Mouse (Mus musculus) neural tube, embryonic 14.5 days (tissue): ENCODE measurements around the gene Tsc22d2. TPM values are rescaled to one million over a fixed set of nuclear protein-coding genes. Genes with fewer than 3 reads are reported as not detected.

Source experiments
- ATAC-seq: fragments of 200-750 bp; cut with Nextera tagmentation; 2 replicates; pipeline ENCODE4 v1.8.0; 2017; ENCODE audit warnings: low read depth, mild to moderate bottlenecking, moderate TSS enrichment, moderate library complexity
- H3K27ac ChIP-seq: fragments of 300-500 bp; sonication (generic); 2 replicates; pipeline ENCODE4 v1.5.1; 2014; ENCODE audit warnings: low read depth, mild to moderate bottlenecking, control low read depth, low read length, moderate library complexity, mixed read lengths
- H3K27me3 ChIP-seq: fragments of 300-500 bp; sonication (generic); 2 replicates; pipeline ENCODE4 v1.6.1; 2014; ENCODE audit warnings: low read length; ENCODE audit not compliant: control insufficient read depth, insufficient read depth
- H3K36me3 ChIP-seq: fragments of 300-500 bp; sonication (generic); 2 replicates; pipeline ENCODE4 v1.6.1; 2014; ENCODE audit warnings: low read length, mixed read lengths; ENCODE audit not compliant: control insufficient read depth, insufficient read depth
- H3K4me1 ChIP-seq: fragments of 300-500 bp; sonication (generic); 2 replicates; pipeline ENCODE4 v1.6.1; 2014; ENCODE audit warnings: low read length; ENCODE audit not compliant: control insufficient read depth, insufficient read depth
- H3K4me2 ChIP-seq: fragments of 300-500 bp; sonication (generic); 2 replicates; pipeline ENCODE4 v1.6.1; 2014; ENCODE audit warnings: mild to moderate bottlenecking, low read depth, low read length, control low read depth
- H3K4me3 ChIP-seq: fragments of 300-500 bp; sonication (generic); 2 replicates; pipeline ENCODE4 v1.5.1; 2014; ENCODE audit warnings: low read depth, low read length, control low read depth, mixed read lengths
- H3K9ac ChIP-seq: fragments of 300-500 bp; sonication (generic); replicated peaks from 2 replicates; pipeline ENCODE4 v1.6.1; 2014; ENCODE audit warnings: low read depth, mild to moderate bottlenecking, control low read depth, low read length, mixed read lengths
- H3K9me3 ChIP-seq: fragments of 300-500 bp; sonication (generic); 2 replicates; pipeline ENCODE4 v1.6.1; 2016; ENCODE audit warnings: low read length; ENCODE audit not compliant: control insufficient read depth
- WGBS: fragments of 180-500 bp; shearing (Covaris S2); extraction: QIAGEN DNeasy Blood & Tissue Kit; methylation state at CpG from one replicate; pipeline ENCODE4 v1.1.7; 2014; 5-methylcytosine and 5-hydroxymethylcytosine counted together
- polyA plus RNA-seq: library from polyadenylated mRNA; unstranded; fragments of >200 nt; fragmentation: Nextera tagmentation; extraction: Ambion mirVana; gene quantifications from 2 replicates; pipeline ENCODE4 v1.2.1, GENCODE M21; 2014

Gene Tsc22d2
- polyA plus RNA-seq, 1 experiment from 2014 or later, result 13.3 TPM

DNA sequence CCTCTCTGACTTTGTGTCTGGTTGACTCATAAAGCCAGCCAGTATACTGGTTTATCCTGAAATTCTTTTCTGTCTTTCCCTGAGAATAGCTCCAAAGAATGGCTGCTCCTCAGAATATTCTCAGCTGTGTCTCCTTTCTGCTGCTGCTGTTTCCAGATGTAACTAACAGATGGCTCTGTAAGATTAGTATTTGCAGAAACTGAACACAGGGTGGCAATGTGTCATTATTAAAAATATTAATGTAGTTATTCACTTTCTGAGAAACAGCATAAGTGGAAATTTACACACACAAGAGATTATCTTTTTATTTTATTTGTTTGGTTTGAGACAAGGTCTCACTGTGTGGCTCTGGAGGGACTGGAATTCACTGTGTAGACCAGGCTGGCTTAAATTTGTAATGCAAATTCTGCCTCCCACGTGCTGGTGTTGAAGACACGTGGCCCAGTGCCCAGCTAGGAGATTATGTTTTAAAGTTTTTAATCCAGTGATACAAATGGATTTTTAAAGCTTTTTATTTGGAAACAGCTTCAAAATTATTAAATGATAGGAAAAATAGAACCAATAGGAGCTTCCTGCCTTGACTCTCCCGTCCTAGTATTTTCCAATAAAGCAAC is 89.3 kb downstream of the Tsc22d2 start:
- no peak overlapping the region for H3K27ac ChIP-seq
- no peaks in the 10 kb centered on the region for H3K9me3 ChIP-seq
- H3K9ac ChIP-seq, result no peak overlapping the region
- no peak for ATAC-seq
- no peak overlapping the region for H3K4me2 ChIP-seq
- H3K36me3 ChIP-seq, result no peaks in the 10 kb centered on the region
- H3K27me3 ChIP-seq, result no peaks in the 10 kb centered on the region
- 64% methylated on average over 3 of the region's 3 CpGs for WGBS
- H3K4me3 ChIP-seq, result no peak overlapping the region
- no peaks in the 10 kb centered on the region for H3K4me1 ChIP-seq

DNA sequence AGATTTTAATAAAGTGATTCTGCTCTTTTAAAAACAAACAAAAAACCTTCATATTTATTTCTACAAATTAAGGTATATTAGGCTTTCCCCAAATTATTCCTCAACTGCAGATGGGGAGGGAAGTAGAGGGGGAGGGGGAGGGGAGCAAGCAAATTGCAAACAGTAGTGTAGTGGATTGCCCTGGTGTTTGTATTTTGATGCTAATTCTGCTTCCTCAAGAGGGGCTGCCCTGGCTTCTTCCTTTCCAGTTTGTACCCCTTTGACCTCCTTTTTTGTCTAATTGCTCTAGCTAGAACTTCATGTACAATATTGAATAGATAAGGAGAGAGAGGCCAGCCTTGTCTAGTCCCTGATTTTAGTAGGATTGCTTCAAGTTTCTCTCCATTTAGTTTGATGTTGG is 90.2 kb downstream of the Tsc22d2 start:
- Histone ChIP-seq H3K36me3 (no peaks in the 10 kb centered on the region), H3K9me3 (no peaks in the 10 kb centered on the region), H3K27me3 (no peaks in the 10 kb centered on the region), H3K9ac (no peak overlapping the region), H3K4me3 (no peak overlapping the region), H3K27ac (no peak overlapping the region), H3K4me1 (no peaks in the 10 kb centered on the region), H3K4me2 (no peak overlapping the region)
- ATAC-seq, result no peak

GRCm38 (mm10) chr3:58508020-58508750 is 93.7 kb downstream of the Tsc22d2 start:
- Histone ChIP-seq H3K4me1 (no peaks in the 10 kb centered on the region), H3K36me3 (no peaks in the 10 kb centered on the region), H3K4me3 (no peak overlapping the region), H3K27ac (no peak overlapping the region), H3K27me3 (no peaks in the 10 kb centered on the region), H3K9ac (no peak overlapping the region), H3K9me3 (no peaks in the 10 kb centered on the region), H3K4me2 (no peak overlapping the region)
- no peak for ATAC-seq
- WGBS, result 96% methylated on average over 7 of the region's 7 CpGs

GRCm38 (mm10) chr3:58511581-58511980 is 97.1 kb downstream of the Tsc22d2 start:
- Histone ChIP-seq H3K4me2 (no peak overlapping the region), H3K9me3 (no peaks in the 10 kb centered on the region), H3K4me1 (no peaks in the 10 kb centered on the region), H3K27me3 (no peaks in the 10 kb centered on the region), H3K36me3 (no peaks in the 10 kb centered on the region), H3K27ac (no peak overlapping the region), H3K4me3 (no peak overlapping the region), H3K9ac (no peak overlapping the region)
- no peak for ATAC-seq

GRCm38 (mm10) chr3:58512740-58513139 is 98.2 kb downstream of the Tsc22d2 start:
- Histone ChIP-seq H3K27me3 (no peaks in the 10 kb centered on the region), H3K9me3 (no peaks in the 10 kb centered on the region), H3K27ac (no peak overlapping the region), H3K4me3 (no peak overlapping the region), H3K4me1 (no peaks in the 10 kb centered on the region), H3K9ac (no peak overlapping the region), H3K4me2 (no peak overlapping the region), H3K36me3 (no peaks in the 10 kb centered on the region)
- ATAC-seq, result no peak
- 84% methylated on average over 3 of the region's 3 CpGs for WGBS

DNA sequence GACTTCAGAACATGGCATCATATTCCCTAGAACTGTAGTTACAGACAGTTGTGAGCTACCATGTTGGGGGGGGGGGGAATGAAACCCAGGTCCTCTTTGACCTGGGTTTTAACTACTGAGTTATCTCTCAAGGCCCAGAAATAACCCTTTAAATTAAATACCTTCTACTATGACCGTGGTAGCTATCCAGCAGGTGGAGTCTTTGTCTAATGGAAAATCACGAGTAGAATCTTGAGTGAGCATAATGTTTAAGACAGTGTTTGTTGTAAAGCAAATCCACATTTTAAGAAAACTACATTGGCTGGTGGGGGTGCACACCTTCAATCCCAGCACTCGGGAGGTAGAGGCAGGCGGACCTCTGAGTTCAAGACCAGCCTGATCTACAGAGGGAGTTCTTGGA is 99.0 kb downstream of the Tsc22d2 start:
- WGBS, result 90% methylated on average over 4 of the region's 4 CpGs
- Histone ChIP-seq H3K27me3 (no peaks in the 10 kb centered on the region), H3K9ac (no peak overlapping the region), H3K4me3 (no peak overlapping the region), H3K4me1 (no peaks in the 10 kb centered on the region), H3K36me3 (no peaks in the 10 kb centered on the region), H3K4me2 (no peak overlapping the region), H3K9me3 (no peaks in the 10 kb centered on the region), H3K27ac (no peak overlapping the region)
- ATAC-seq, result no peak

DNA sequence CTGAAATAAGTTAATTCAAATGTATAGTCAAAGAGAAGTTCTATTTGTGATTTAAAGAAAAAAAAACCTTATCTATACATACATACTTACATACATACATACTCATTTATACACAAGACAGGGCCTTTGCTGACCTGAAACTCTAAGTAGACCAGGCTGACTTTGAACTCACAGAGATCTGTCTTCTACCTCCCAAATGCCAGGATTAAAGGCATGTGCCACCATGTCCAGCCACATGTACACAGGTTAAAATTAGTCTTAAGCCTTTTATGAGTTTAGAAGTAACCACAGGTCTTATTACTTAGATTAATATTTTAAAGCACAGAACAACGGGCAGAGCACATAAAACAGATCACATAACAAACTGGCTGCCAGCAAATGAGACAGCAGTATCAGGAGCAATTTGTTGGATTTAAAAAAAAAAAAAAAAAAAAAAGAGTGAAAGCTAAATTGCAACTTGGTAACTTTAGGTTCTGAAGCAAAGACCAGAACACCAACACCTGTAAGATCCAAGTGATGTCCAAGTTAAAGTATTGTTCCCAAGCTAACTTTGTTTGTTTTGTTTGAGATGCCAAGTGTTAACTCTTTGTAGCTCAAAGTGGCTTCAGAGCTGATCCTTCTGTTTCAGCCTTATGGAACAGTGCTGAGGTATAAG is 101.6 kb downstream of the Tsc22d2 start:
- WGBS, result 83% methylated on average over 1 of the region's 1 CpGs
- Histone ChIP-seq H3K4me2 (no peak overlapping the region), H3K27me3 (no peaks in the 10 kb centered on the region), H3K9ac (no peak overlapping the region), H3K27ac (no peak overlapping the region), H3K9me3 (no peaks in the 10 kb centered on the region), H3K4me3 (no peak overlapping the region), H3K4me1 (no peaks in the 10 kb centered on the region), H3K36me3 (no peaks in the 10 kb centered on the region)
- ATAC-seq, result no peak

Other genes with a start within 250 kb of the Tsc22d2 start
- 41.4 and 43.4 TPM in 2 replicates for gene Eif2a, start 111.1 kb downstream of the Tsc22d2 start, polyA plus RNA-seq
- 46.2 and 68.5 TPM in 2 replicates for gene Serp1, start 111.2 kb downstream of the Tsc22d2 start, polyA plus RNA-seq
- gene Selenot, start 161.9 kb downstream of the Tsc22d2 start, polyA plus RNA-seq, result 36.7 and 41.4 TPM in 2 replicates
- gene Erich6, start 222.5 kb downstream of the Tsc22d2 start, polyA plus RNA-seq, result 0.23 and 0.29 TPM in 2 replicates